Mouse (Mus musculus): ENCODE data around the gene Pcsk1n.
A peak's percentile ranks its signal among the peaks of the same experiment; 100 is the strongest.

Pcsk1n gene

GRCm38 (mm10) chrX:7947108-7947899, 27.7 kb downstream of the Pcsk1n start, which contains the start of gene Hdac6:
Gene Hdac6, minus strand, starts transcription at chrX:7947889.
- DNase-seq = peak; percentile 50

DNA sequence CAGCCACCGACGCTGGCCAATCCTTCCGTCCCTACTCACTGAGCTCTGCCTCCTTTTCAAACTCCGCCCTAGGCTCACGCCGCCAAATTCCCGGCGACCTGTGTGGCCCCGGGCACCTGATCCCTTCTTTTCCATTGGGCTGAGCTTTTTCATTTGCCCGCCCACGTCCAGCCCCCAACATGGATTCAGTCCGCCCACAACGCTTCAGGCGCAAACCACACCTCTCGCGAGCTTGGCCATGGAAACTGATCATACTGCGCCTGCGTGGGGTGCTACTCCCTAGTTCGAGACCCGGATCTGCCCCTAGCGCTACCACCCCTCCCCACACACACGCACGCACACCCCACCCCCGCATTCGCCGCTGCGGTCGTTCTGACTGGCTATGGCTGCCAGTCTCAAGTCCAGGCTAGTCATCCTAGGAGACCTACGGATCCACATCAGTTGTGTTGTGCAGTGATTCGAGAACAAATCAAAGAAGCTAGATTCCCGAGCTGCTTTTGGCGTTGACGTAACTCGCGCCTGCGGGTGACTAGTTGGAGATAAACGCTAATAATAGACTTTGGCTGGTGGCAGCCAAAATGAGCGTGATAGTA, 28.4 kb downstream of the Pcsk1n start:
- peak; percentile 97 for DNase-seq

DNA sequence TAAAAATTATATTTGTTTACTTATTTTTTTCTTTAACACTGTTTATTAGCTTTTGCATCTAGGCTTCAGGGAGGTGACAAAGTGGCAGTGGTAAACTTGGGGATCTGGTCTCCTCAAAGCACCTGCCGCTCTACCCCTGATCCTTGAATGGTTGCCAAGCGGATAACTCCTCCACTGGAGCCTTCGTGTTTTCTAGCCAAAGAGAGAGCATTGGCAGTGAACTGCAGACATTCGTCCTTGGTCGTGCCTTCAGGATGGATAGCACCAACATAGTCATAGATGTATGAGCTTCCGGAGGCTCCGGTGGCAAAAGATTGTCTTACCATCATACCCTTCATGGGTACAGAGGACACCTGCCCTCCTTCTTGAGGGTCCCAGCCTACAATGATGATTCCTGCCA, 30.5 kb downstream of the Pcsk1n start:
- DNase-seq = no peak

- DNase-seq = no peak
These were observed 39.2 kb downstream of the Pcsk1n start for GRCm38 (mm10) chrX:7958868-7959267.

DNA sequence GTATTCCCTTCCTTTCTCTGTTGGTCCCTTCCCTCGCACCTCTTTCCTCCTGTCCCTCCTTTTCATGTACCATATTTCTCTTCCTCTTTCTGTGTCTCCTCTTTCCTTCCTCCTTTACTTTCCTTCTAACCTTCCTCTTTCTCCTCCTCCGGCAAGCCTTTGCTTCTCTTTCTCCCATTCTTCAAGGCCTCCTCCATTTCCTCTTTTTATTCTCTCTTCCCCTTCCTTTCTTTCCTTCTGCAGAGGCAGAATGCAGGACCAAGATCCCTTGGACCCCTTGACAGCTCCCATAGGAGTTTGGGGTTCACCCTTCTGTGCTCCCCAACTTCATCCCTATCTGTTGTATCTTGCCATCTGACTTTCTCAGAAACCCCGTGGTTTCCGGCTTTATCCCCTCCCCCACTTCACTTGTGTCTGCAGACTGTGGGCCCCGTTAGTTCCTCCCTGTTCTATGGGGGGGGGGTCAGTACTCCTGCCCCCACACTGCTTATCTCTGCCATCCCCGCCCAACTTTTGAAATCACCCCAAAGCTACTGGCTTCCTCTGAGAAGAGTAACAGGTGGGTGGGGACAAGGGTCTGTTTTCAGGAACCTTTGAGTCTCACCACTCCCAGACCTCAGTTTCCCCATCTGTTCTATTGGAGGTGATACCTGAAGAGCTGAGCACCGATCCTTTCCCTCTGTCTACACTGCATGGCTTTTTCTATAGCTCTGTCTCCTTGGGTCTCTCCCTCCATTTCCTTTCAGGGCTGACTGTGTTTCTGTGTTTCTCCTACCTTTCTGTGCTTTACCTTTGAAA, 44.4 kb downstream of the Pcsk1n start:
- DNase-seq = no peak

DNA sequence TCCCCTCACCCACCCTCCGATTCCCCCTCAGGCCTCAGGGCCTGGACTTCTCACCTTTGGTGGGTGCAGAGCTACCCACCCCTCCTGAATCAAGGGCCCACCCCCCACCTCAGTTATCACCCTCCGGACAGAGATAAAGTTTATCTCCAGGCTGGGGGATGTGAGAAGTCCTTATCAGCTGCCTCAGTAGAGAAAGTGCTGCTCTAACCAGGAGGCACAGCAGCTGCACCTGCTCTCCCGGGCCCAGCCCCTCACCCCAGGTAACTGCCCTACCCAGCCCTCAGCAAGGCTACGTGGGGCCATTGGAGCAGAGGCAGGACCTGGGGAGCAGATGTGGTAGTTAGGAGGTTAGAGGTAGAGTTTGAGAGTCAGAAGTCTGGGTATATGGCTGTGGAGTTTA, 46.5 kb downstream of the Pcsk1n start:
- DNase-seq = no peak

GRCm38 (mm10) chrX:7967596-7968201, 48.1 kb downstream of the Pcsk1n start:
- DNase-seq = no peak

GRCm38 (mm10) chrX:7968226-7968625, 48.6 kb downstream of the Pcsk1n start:
- DNase-seq = no peak

DNA sequence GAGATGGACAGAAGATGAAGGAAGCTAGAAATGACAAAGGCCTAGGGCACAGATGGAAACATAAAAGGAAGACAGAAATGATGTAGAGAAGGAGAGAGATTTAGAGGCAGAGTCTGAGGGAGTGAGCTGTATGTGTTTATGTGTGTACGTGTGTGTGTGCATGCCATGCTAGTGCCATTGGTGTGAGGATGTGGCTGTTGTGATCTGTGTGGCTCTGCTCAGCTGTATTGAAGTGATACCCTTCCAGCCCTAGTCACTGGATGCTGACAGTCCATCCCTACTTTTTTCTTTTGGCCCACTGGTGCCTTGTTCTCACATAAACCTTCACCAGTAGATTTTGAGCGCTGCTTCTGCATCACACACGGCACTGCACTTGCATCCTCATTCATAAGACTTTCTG, 49.3 kb downstream of the Pcsk1n start:
- no peak for DNase-seq

- DNase-seq = no peak
These were observed 51.7 kb downstream of the Pcsk1n start for GRCm38 (mm10) chrX:7971292-7971691.

Measured in cerebellum, adult 9-11 months (tissue).